Mouse (Mus musculus): ENCODE measurements around the gene Cct2. TPM values are rescaled to one million over a fixed set of nuclear protein-coding genes. Genes with fewer than 3 reads are reported as not detected.

Gene Cct2
- polyA plus RNA-seq, 1 experiment = 56.1 TPM

- no peak for DNase-seq
- H3K4me1 ChIP-seq (ENCODE audit: control insufficient read depth, insufficient read depth, low read length) = 0 out of 2 replicates have a peak, but pooled peaks cover 4% of the 10 kb centered on the region
- TF ChIP-seq POLR2A (IDR thresholded peaks at IDR 0.05; ENCODE audit: borderline replicate concordance, extremely low read depth, low read depth, low read length) (no peak), CTCF (IDR thresholded peaks at IDR 0.05; ENCODE audit: insufficient read depth, low read length) (no peak)
- WGBS = 79% methylated on average over 8 of the region's 8 CpGs
- H3K4me3 ChIP-seq (replicated peaks; ENCODE audit: extremely low read depth, low read depth, low read length) = no peak overlapping the region
Observed at GRCm38 (mm10) chr10:117011047-117011446, 52.6 kb downstream of the Cct2 start.

- TF ChIP-seq CTCF (IDR thresholded peaks at IDR 0.05; ENCODE audit: insufficient read depth, low read length) = no peak
- TF ChIP-seq POLR2A (IDR thresholded peaks at IDR 0.05; ENCODE audit: borderline replicate concordance, extremely low read depth, low read depth, low read length) = no peak
- DNase-seq = no peak
- WGBS = 84% methylated on average over 6 of the region's 6 CpGs
- Histone ChIP-seq H3K4me3 (replicated peaks; ENCODE audit: extremely low read depth, low read depth, low read length) (no peak overlapping the region), H3K4me1 (ENCODE audit: control insufficient read depth, insufficient read depth, low read length) (0 out of 2 replicates have a peak, but pooled peaks cover 4% of the 10 kb centered on the region)
Observed at GRCm38 (mm10) chr10:117009691-117010090, 53.9 kb downstream of the Cct2 start.

DNA sequence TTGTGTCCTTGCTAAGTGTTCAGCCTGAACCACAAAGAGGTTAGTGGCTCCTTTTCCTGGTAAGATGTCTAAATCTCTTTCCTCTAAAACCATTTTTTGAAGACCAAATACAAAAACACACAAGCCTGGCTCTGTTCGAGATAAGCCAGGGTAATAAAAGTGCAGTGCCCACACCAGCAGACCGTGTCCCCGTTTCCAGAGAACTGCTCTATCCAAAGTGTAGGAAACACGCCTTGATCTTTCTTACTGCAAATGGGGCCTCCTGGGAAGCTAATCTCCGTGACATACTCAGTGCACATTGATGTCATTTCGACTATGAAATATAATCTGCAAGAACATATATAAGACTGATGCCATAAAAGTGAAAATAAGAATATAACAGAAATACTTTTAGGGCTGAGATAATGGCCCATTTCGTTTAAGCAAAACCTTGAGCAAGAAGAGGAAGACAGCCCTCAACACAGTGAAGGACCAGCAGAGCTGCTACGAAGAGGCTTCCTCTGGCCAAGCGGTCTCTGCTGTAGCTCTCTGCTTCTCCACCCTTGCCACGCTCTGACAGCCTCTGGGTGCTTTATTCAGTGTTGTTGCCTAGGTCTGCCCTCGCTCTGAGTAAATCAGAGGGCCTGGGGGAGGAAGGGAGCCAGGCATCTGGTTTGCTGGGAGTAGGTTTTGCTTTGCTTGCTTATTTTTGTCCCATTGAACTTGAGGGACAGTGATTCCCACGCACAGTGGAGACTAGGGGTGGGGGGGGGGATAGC lies 57.7 kb downstream of the Cct2 start:
- no peak for DNase-seq
- no peak overlapping the region for H3K4me3 ChIP-seq (replicated peaks; ENCODE audit: extremely low read depth, low read depth, low read length)
- TF ChIP-seq CTCF (IDR thresholded peaks at IDR 0.05; ENCODE audit: insufficient read depth, low read length) (no peak), POLR2A (IDR thresholded peaks at IDR 0.05; ENCODE audit: borderline replicate concordance, extremely low read depth, low read depth, low read length) (no peak)
- H3K4me1 ChIP-seq (ENCODE audit: control insufficient read depth, insufficient read depth, low read length) = no peaks in the 10 kb centered on the region
- 68% methylated on average over 12 of the region's 12 CpGs for whole genome bisulfite sequencing

GRCm38 (mm10) chr10:117004695-117005094 lies 58.9 kb downstream of the Cct2 start:
- no peak for DNase-seq
- WGBS = 77% methylated on average over 5 of the region's 5 CpGs

More at GRCm38 (mm10) chr10:117004695-117005094, 58.9 kb downstream of the Cct2 start:
- TF ChIP-seq POLR2A (IDR thresholded peaks at IDR 0.05; ENCODE audit: borderline replicate concordance, extremely low read depth, low read depth, low read length) (no peak), CTCF (IDR thresholded peaks at IDR 0.05; ENCODE audit: insufficient read depth, low read length) (no peak)
- no peak overlapping the region for H3K4me3 ChIP-seq (replicated peaks; ENCODE audit: extremely low read depth, low read depth, low read length)
- H3K4me1 ChIP-seq (ENCODE audit: control insufficient read depth, insufficient read depth, low read length) = no peaks in the 10 kb centered on the region

Other genes starting within 250 kb of the Cct2 start
- gene Myrfl, start 166.9 kb downstream of the Cct2 start, polyA plus RNA-seq (2012; rRNA removed) = not detected in 2 replicates
- gene Rab3ip, start 113.0 kb downstream of the Cct2 start, polyA plus RNA-seq (2012; rRNA removed) = 108 and 123 TPM in 2 replicates
- gene Gm10271, start 91.2 kb downstream of the Cct2 start, polyA plus RNA-seq (2012; rRNA removed) = not detected in 2 replicates
- gene Best3, start 77.5 kb downstream of the Cct2 start, polyA plus RNA-seq (2012; rRNA removed) = 2.2 and 3.4 TPM in 2 replicates
- gene Lrrc10, start 18.5 kb downstream of the Cct2 start, polyA plus RNA-seq (2012; rRNA removed) = 1.1 and 2.4 TPM in 2 replicates
- 9.8 and 14.9 TPM in 2 replicates for gene Frs2, start 84.7 kb upstream of the Cct2 start, polyA plus RNA-seq (2012; rRNA removed)
- 19.8 and 21.3 TPM in 2 replicates for gene Yeats4, start 160.7 kb upstream of the Cct2 start, polyA plus RNA-seq (2012; rRNA removed)
- 0.14 and 0.27 TPM in 2 replicates for gene 9530003J23Rik, start 174.9 kb upstream of the Cct2 start, polyA plus RNA-seq (2012; rRNA removed)
- 3,937 and 4,776 TPM in 2 replicates for gene Lyz2, start 218.5 kb upstream of the Cct2 start, polyA plus RNA-seq (2012; rRNA removed)
- 304 and 343 TPM in 2 replicates for gene Lyz1, start 229.1 kb upstream of the Cct2 start, polyA plus RNA-seq (2012; rRNA removed)